Mouse (Mus musculus) myocyte (in vitro differentiated cells): Measurements from ENCODE around the gene Best2. TPM values are rescaled to one million over a fixed set of nuclear protein-coding genes. Genes with fewer than 3 reads are reported as not detected.

Source experiments
- H3K27me3 ChIP-seq: one replicate; pipeline ENCODE4 v1.6.1; 2011; ENCODE audit not compliant: control insufficient read depth, insufficient read depth, insufficient read length
- H3K36me3 ChIP-seq: one replicate; pipeline ENCODE4 v1.6.1; 2011; ENCODE audit not compliant: control insufficient read depth, insufficient read depth
- H3K4me2 ChIP-seq: one replicate; pipeline ENCODE4 v1.6.1; 2011; ENCODE audit warnings: low read depth, control low read depth
- H3K4me3 ChIP-seq: one replicate; pipeline ENCODE4 v1.5.1; 2011; ENCODE audit warnings: mild to moderate bottlenecking, control low read depth, moderate library complexity
- H3K79me2 ChIP-seq: one replicate; pipeline ENCODE4 v1.6.1; 2011; ENCODE audit not compliant: control insufficient read depth, insufficient read depth
- H3ac ChIP-seq: one replicate; pipeline ENCODE4 v1.6.1; 2011; ENCODE audit not compliant: control insufficient read depth, insufficient read length
- CEBPB ChIP-seq: IDR thresholded peaks from 2 replicates; pipeline ENCODE4 v1.6.1; 2011; ENCODE audit warnings: mild to moderate bottlenecking, moderate library complexity; ENCODE audit not compliant: poor library complexity, insufficient read depth, severe bottlenecking
- E2F4 ChIP-seq: IDR thresholded peaks from one replicate; pipeline ENCODE4 v1.6.1; 2011; ENCODE audit warnings: mild to moderate bottlenecking, control low read depth, moderate library complexity; ENCODE audit not compliant: insufficient read depth
- MAX ChIP-seq: IDR thresholded peaks from one replicate; pipeline ENCODE4 v1.6.1; 2011; ENCODE audit warnings: low read depth, mild to moderate bottlenecking, control low read depth
- MYOD1 ChIP-seq, 3 experiments: IDR thresholded peaks; one replicate each; pipeline ENCODE4 v1.6.1; 2011; ENCODE audit warnings: control low read depth in 2 of 3, low read depth in 2 of 3, mild to moderate bottlenecking in 2 of 3, moderate library complexity in 1 of 3; ENCODE audit not compliant: insufficient read length in 2 of 3, control insufficient read depth in 1 of 3
- MYOG ChIP-seq, 3 experiments: IDR thresholded peaks; one replicate each; pipeline ENCODE4 v1.6.1; 2011; ENCODE audit warnings: control low read depth in 2 of 3, low read depth in 2 of 3, mild to moderate bottlenecking in 2 of 3; ENCODE audit not compliant: insufficient read length in 2 of 3, control insufficient read depth in 1 of 3, insufficient read depth in 1 of 3
- POLR2A ChIP-seq: IDR thresholded peaks from one replicate; pipeline ENCODE4 v1.6.1; 2011; ENCODE audit warnings: low read depth, mild to moderate bottlenecking, control low read depth, moderate library complexity; ENCODE audit not compliant: insufficient read length
- POLR2AphosphoS2 ChIP-seq: IDR thresholded peaks from one replicate; pipeline ENCODE4 v1.6.1; 2011; ENCODE audit warnings: low read depth, control low read depth; ENCODE audit not compliant: insufficient read length
- REST ChIP-seq: IDR thresholded peaks from one replicate; pipeline ENCODE4 v1.6.1; 2011; ENCODE audit warnings: mild to moderate bottlenecking, control low read depth, moderate library complexity; ENCODE audit not compliant: insufficient read depth, insufficient read length
- SRF ChIP-seq: IDR thresholded peaks from one replicate; pipeline ENCODE4 v1.6.1; 2011; ENCODE audit warnings: low read depth; ENCODE audit not compliant: control insufficient read depth, insufficient read length
- TCF12 ChIP-seq: IDR thresholded peaks from one replicate; pipeline ENCODE4 v1.6.1; 2011; ENCODE audit warnings: mild to moderate bottlenecking, control low read depth; ENCODE audit not compliant: poor library complexity, insufficient read depth, severe bottlenecking
- TCF3 ChIP-seq: IDR thresholded peaks from one replicate; pipeline ENCODE4 v1.6.1; 2011; ENCODE audit warnings: low read depth, control low read depth; ENCODE audit not compliant: insufficient read length
- USF1 ChIP-seq: IDR thresholded peaks from one replicate; pipeline ENCODE4 v1.6.1; 2011; ENCODE audit warnings: low read depth, mild to moderate bottlenecking, control low read depth, moderate library complexity
- polyA plus RNA-seq: library from polyadenylated mRNA; unstranded; fragments of >200 nt; fragmentation: generic; extraction: Trizol; gene quantifications from one replicate; pipeline ENCODE4 v1.2.1, GENCODE M21; 2012; ENCODE audit warnings: missing spikeins

Gene Best2
- polyA plus RNA-seq, 1 experiment = not detected

GRCm38 (mm10) chr8:85025098-85025932, 11.0 kb upstream of the Best2 start, which contains the start of gene Asna1:
Gene Asna1 (minus strand): TSS chr8:85025281.
- Histone ChIP-seq H3K4me2 (peak within 1 kb of the TSS; percentile 99), H3K79me2 (peaks cover 59% of the 10 kb centered on the region), H3K27me3 (no peaks in the 10 kb centered on the region), H3K4me3 (peak within 1 kb of the TSS; percentile 99), H3K36me3 (peaks cover 6% of the 10 kb centered on the region), H3ac (peak within 1 kb of the TSS; percentile 49)
- TF ChIP-seq TCF3 = no peak
- TF ChIP-seq REST = no peak
- TF ChIP-seq POLR2AphosphoS2 = peak; percentile 49
- no peak for TF ChIP-seq CEBPB
- TF ChIP-seq MYOD1 (IDR thresholded peaks at IDR 0.05; ENCODE audit: control insufficient read depth in 1 of 3, insufficient read length in 2 of 3, low read depth in 2 of 3) = no peak
- peak; percentile 90 for TF ChIP-seq USF1
- peak; percentile 59 for TF ChIP-seq POLR2A
- no peak for TF ChIP-seq TCF12
- no peak for TF ChIP-seq MAX

DNA sequence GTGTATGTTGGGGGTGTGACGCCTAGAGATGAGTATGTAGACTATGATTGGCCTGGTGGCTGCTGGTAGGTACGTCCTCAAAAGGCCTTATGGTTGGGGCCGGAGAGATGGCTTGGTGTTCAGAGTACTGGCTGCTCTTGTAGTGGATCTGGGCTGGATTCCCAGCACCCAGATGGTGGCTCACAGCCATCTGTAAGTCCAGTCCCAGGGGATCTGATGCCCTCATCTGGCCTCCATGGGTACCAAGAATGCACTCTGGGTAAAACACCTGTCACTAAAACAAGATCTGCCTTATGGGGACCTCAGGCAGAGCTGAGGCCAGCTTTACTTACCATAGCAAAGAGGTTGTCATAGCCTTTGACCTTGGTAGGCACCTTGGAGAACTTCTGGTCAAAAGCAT, 9.5 kb upstream of the Best2 start:
- TF ChIP-seq REST (no peak), MAX (no peak), TCF12 (no peak), POLR2A (no peak), MYOD1 (IDR thresholded peaks at IDR 0.05; ENCODE audit: control insufficient read depth in 1 of 3, insufficient read length in 2 of 3, low read depth in 2 of 3) (no peak), E2F4 (no peak), MYOG (IDR thresholded peaks at IDR 0.05; ENCODE audit: control insufficient read depth in 1 of 3, insufficient read depth in 1 of 3, insufficient read length in 2 of 3, low read depth in 2 of 3) (no peak), POLR2AphosphoS2 (no peak), TCF3 (no peak), SRF (no peak), CEBPB (no peak), USF1 (no peak)
- peaks cover 3% of the 10 kb centered on the region for H3K36me3 ChIP-seq
- peak overlapping the region; percentile 99 for H3K4me3 ChIP-seq
- no peaks in the 10 kb centered on the region for H3K27me3 ChIP-seq
- H3K79me2 ChIP-seq = peaks cover 44% of the 10 kb centered on the region
- no peak overlapping the region for H3ac ChIP-seq
- peak overlapping the region; percentile 99 for H3K4me2 ChIP-seq

- Histone ChIP-seq H3K4me2 (no peak overlapping the region), H3ac (no peak overlapping the region), H3K79me2 (peaks cover 22% of the 10 kb centered on the region), H3K27me3 (no peaks in the 10 kb centered on the region), H3K4me3 (no peak overlapping the region), H3K36me3 (peaks cover 3% of the 10 kb centered on the region)
- no peak for TF ChIP-seq MYOG (IDR thresholded peaks at IDR 0.05; ENCODE audit: control insufficient read depth in 1 of 3, insufficient read depth in 1 of 3, insufficient read length in 2 of 3, low read depth in 2 of 3)
- no peak for TF ChIP-seq POLR2AphosphoS2
- no peak for TF ChIP-seq SRF
- TF ChIP-seq E2F4 = no peak
- no peak for TF ChIP-seq MAX
- no peak for TF ChIP-seq TCF3
- no peak for TF ChIP-seq REST
- no peak for TF ChIP-seq USF1
- TF ChIP-seq POLR2A = no peak
- TF ChIP-seq CEBPB = no peak
- no peak for TF ChIP-seq TCF12
- TF ChIP-seq MYOD1 (IDR thresholded peaks at IDR 0.05; ENCODE audit: control insufficient read depth in 1 of 3, insufficient read length in 2 of 3, low read depth in 2 of 3) = no peak
Measured at GRCm38 (mm10) chr8:85021514-85022055, 7.3 kb upstream of the Best2 start.

DNA sequence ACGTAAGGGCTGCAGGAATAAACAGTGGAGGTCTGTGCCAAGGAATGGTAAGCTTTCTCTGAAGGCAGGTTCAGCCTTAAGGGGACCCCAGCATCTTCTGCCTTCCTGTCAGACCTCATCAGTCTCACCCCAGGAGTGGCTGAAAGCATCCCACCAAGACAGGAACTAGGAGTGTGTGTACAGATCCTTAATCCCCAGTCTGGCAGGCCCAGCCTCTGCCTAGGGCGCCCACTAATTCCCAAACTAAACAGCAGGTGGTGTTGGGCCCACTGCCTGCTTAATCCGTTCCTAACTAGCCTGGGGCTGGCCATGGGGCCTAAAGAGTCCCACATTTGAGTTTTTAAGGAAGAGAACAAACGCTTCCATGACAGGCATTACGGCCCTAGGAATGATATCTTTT, 2.9 kb upstream of the Best2 start:
- Histone ChIP-seq H3K4me3 (no peak overlapping the region), H3ac (no peak overlapping the region), H3K4me2 (no peak overlapping the region), H3K36me3 (peaks cover 3% of the 10 kb centered on the region), H3K27me3 (peaks cover 5% of the 10 kb centered on the region), H3K79me2 (peaks cover 8% of the 10 kb centered on the region)
- TF ChIP-seq REST = no peak
- TF ChIP-seq SRF = no peak
- no peak for TF ChIP-seq MYOD1 (IDR thresholded peaks at IDR 0.05; ENCODE audit: control insufficient read depth in 1 of 3, insufficient read length in 2 of 3, low read depth in 2 of 3)
- TF ChIP-seq E2F4 = no peak
- TF ChIP-seq TCF3 = no peak
- no peak for TF ChIP-seq POLR2A
- no peak for TF ChIP-seq CEBPB
- TF ChIP-seq USF1 = no peak
- TF ChIP-seq TCF12 = no peak
- TF ChIP-seq POLR2AphosphoS2 = no peak
- no peak for TF ChIP-seq MAX
